Mouse (Mus musculus): Measurements from ENCODE around the gene Adra1d.

Gene Adra1d

DNA sequence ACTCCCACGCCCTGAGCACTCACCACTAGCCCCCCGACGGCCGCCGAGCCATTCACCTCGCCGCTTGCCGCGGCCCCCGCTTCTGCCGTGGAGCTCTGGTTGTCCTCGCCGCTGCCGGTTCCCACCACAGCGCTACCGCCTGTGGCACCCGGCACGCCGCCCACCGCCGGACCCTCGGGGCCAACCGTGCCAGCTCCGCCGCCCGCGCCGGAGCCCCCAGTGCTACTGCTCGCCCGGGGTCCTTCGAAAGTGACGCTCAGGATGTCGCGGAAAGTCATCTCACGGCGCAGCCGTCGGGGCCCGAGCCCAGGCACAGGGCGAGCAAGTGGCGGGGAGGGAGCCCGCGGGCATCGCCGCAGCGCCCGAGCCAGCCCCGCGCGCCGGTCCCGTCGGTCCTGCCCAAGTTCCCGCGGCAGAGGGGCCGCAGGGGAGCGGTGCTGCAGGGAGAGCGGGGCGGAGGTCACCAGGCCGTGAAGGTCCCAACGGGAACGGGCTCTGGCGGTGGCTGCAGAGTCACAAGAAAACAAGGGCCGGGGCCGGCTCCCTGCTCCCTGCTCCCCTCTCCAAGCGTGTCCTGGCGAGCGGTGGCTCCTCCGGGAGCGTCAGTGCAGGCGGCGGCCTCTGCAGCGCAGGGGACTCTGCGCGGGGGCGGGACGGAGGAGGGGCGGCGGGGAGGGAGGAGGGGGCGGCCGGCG is at the start of gene Adra1d:
Gene Adra1d (minus strand): TSS at position 393 of the 695 bp plus-strand sequence.
- DNase-seq, result no peak

DNA sequence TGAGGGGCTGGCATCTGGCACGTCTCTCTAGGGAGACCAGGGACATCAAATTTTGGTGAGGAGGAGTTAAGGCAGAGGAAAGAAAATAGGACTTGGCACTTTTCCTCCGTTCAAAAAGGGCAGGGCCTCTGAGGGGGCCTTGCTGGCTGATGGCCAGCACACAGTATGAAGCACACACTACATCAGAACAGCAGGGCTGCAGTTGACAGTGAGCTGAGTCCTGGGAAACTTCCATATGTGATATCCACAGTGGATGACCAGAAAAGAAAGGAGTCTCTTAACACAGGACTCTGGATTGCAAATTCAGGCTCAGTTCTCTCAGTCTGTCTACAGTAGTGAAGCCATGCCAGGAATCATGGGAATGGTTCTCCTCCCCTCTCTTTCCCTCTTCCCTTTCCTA is 39.8 kb upstream of the Adra1d start:
- DNase-seq, result no peak

DNA sequence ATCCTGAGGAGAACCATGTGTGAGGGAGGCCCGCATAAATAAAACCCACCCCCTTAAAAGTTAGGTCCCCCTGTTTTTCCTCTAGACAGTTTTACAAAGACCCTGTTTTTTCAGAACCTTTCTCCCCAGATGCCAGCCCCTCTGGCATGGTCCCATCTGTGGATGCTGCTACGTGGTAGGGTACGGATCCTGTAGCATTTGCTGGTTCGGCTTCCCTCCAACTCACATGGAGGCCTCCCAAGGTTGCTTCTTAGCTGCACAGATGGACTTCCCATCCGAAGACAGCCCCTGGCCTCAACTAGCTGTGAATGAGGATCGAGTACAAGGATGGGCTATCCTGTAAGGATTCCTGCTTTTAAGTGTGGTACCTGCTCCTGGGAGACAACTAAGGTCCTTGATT is 32.8 kb upstream of the Adra1d start:
- DNase-seq, result no peak

DNA sequence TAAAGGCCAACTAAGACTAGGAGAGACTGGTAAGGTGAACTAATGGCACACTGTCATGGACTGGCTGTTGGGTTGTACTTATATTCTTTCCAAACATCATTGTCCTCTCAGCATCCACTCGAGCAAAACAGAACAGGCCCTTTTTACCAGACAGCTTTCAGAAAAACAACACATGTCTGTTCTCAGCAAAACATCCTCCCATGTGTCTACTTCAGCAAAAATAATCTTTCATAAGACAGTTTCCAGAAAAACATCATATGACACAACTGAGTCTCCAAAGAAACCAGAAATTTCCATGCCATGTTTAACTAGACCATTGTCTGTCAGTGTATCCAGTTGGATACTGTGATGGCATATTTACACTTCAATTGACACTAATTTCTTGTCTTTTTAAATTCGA is 25.4 kb upstream of the Adra1d start:
- no peak for DNase-seq

DNA sequence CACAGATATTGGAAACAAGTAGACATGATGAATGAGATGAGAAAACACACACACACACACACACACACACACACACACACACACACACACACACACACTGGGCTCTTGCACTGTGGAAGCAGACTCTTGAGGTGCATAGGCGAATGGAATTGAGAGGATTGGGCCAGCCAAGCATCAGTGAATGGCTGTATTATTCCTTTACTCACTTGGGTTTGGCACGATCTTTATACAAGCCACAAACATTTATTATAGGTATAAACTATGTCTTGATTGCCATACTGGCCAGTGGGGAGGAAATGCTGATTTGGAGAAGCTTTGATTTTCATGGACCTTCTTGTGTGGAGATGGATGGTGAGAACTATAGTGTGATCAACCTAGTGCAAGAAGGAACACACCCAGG is 19.4 kb upstream of the Adra1d start:
- DNase-seq, result no peak

DNA sequence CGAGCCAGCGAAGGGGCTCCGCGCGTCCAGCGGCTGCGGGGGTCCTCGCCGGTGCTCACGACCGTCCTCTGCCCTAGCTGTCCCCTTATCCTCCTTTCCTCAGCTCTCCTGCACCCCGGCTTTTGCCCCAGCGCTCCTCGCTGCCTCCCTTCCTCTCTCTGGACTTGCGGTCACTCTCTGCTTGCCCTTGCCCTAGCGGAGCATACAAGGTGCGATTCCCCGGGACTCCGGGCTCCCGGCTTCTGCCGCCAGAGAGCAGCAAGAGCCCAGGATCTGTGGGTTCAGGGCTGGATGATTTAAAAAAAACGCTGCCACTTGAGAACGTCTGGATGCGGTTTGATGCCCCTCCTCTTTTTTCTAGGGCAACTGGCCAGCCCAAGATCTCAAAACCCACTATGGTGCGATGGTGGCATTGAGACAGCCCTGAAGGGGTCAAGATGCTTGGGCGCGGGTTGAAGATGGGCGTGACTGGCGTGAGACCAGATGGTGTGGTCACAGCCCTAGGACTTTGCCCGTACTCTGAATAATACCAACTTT is 571 bp upstream of the Adra1d start:
- peak in 1 of 2 experiments; percentile 39 for DNase-seq

DNA sequence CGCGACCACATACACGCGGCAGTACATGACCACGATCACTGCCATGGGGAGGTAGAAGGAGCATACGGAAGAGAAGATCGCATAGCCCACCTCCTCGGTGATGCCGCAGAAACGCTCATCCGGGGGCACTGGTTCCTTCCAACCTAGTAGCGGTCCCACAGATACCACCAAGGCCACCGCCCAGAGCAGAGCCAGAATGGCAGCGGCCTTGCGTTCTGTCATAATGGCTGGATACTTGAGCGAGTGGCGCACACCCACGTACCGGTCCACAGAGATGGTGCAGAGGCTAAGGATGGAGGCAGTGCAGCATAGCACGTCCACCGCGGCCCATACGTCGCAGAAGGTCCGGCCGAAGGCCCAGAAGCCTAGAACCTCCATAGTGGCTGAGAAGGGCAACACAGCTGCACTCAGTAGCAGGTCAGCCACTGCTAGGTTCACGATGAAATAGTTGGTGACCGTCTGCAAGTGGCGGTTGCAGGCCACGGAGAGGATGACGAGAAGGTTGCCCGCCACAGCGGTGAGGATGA is 676 bp downstream of the Adra1d start:
- DNase-seq, result no peak

DNA sequence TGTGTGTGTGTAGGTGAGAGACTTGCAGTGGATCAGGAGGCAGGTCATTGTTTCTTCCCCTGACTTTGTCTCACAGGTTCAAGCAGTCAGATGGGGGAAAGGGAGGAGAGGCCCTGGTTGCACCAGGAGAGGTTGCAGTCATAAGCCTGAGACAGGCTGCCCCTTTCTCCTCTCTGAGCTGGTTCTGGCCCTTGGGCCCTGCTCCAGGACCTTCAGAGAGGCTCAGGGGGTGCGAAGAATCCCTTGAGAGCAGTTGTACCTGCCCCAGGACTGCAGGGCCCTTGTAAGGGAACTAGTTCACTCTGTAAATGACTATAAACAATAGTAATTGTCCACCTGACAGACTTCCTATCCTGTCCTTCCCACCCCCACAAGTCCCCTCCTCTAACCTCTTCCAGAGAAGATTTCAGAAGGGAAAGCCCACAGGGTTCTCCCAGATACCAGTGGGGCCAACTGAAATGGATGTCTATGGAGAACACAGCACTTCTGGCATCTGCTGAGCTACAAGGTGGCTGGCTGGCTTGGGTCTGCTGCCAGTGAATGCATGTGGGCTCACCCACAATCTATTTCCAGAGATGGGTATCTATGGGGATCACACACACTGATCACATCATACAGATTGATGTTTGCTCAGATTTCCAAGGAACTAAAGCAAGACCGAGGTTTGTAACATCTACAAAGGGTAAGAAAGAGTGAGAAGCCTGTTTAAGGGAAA is 1.7 kb downstream of the Adra1d start:
- DNase-seq, result no peak

DNA sequence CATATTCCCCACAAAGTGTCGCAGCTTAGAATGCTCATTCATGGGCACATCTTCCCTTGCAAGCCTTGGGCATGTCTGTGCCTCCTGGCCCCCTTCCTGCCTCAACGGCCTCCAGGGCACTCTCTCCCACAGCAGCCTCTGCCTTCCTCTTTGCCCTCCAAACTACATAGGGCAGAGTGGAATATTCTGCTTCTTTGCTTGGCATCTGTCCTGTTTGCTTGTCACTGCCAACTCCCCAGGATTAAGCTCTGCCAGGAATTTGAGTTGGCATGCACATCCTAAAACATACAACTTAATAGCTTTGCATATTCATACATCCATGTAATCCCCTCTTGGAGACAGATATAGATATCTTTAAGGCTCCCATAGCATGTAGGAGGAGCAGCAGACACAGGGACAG is 4.2 kb downstream of the Adra1d start:
- no peak for DNase-seq

DNA sequence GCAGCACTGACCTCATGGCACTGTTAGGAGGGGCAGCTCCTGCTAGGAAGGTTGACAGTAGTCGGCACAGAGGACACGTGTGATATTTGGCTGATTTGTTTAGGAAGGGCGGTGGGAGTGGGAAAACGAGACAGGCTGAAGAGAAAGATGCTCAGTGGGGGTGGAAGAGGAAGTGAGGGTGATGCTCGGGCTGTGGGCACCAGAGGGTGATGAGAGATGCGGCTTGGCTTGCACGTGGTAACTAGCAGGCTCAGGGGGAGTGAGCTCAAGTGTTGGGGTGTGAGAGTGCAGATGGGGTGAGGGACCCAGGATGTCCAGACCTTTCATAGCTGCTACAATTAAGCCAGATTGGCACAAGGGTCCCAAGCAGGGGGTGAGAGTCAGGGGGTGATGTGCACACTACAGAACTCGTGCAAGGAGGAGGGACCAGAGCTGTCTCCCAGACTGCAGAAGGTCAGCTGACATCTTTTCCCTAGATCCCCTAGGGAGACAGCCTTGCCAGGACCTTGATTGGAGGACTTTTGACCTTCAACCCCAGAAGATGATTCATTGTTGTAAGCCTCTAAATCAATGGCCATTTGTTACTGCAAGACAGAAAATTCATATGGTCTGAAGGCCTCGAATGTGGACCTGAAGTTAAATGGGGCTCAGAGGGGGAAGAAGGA is 9.2 kb downstream of the Adra1d start:
- no peak for DNase-seq

DNA sequence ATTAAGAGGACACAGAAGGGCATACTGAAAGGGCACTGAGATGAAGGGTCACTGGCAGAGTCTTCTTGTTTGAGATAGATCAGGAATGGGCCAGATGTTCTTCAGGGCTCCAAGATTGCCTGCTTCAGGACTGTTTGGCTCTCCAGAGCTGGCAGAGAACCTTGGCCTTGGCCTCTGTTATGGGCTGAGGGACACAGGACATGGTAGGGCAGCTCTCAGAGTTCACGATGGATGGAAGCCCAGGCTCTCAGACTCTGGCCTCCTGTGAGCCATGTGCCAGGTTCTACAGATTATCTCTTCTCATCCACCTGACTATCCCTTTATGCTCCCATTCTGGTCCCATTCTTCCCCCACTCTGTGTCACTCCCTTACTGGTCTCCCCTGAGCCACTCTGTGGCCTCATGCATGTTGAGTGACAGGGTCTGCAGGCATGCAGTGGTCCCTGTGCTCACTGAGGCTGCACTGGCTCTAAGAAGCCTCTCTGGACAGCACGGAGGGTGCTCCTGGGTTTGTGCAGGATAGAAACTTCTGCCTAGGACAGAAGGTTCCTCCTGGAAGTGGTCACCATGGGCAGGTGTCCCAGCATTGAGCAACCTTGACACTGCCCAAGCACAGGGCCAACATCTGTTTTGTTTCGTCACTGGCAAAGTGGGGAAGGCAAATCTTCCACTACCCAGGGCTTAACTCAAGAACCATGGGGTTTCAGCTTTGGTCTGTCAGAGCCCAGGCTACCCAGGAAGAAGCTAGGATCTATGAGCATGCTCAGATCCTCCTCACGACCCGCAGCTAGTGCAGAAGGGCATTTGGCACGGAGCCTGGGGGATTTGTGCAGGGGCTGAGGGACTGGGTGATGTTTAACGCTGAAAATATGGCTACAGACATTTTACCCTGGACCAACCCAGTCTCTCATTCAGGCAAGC is 10.1 kb downstream of the Adra1d start:
- no peak for DNase-seq

DNA sequence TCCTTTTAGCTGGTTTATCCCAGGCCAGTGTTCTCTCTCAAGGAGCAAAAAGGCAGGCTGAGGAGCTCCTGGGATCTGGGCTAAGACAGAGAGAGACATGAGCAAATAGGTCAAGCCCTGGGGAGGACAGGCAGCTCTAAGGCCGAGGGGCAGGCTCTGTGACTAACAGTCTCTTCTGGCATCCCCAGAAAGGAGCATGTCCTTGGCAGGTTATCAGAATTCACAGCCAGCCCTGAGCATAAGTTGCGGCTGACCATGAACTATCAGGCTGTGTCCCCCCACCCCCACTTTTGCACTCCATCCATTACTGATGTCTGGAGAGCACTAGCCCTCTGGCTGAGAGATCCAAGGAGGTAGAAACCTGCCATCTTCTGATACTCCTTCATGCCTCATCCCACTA is 11.2 kb downstream of the Adra1d start:
- no peak for DNase-seq

DNA sequence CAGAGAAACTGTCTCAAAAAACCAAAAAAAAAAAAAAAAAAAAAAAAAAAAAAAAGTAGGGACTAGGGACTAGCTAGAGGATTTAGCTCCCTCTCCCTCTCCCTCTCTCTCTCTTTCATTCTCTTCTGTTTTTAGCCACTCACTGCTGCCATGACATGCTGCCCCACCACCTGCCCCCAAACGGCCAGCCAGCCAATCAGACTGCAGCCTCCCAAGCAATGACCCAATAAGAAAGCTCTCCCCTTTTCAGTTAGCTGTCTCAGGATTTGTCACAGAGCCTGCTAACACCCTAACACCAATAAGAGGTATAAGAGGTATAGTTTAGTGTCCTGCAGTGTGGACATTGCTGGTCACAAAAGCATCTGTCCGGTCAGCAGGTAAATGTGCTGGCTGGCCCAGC is 11.6 kb downstream of the Adra1d start:
- no peak for DNase-seq

DNA sequence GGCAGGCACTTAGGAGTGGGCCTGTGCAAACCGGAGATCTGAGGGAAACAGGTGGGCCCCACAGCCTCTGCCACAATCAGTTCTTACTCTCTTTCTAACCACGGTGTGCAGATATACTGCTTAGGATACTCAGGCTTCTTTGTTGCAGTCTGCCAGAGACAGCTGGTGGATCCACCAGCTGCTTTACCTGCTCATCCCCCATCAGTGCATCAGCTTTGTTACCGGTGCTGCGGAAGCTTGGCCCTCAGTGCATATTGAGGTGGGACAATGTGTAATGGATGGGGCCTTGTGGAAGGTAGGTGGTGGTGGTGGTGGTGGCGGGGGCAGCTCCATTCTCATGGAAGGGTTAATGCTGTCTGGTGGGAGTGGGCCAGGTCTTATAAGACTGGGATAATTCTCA is 13.0 kb downstream of the Adra1d start:
- no peak for DNase-seq

DNA sequence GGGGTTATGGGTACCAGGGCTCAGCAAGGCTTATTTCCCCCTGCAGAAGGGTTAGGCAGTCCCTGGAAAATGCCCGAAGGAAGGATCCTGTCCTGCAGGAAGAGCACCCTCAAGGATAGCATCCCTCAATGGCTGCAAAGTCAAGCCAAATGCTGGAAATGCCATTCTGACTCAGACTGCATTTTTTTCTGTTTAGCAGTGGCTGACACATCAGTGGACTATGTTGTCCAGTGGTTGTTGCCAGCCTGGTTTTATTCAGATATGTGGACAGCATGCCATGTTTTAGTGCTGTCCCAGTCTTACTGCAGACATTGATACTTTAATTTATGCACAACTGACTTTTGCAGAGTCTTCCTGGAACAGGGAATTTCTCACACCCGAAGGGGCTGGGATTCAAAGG is 13.8 kb downstream of the Adra1d start:
- no peak for DNase-seq

DNA sequence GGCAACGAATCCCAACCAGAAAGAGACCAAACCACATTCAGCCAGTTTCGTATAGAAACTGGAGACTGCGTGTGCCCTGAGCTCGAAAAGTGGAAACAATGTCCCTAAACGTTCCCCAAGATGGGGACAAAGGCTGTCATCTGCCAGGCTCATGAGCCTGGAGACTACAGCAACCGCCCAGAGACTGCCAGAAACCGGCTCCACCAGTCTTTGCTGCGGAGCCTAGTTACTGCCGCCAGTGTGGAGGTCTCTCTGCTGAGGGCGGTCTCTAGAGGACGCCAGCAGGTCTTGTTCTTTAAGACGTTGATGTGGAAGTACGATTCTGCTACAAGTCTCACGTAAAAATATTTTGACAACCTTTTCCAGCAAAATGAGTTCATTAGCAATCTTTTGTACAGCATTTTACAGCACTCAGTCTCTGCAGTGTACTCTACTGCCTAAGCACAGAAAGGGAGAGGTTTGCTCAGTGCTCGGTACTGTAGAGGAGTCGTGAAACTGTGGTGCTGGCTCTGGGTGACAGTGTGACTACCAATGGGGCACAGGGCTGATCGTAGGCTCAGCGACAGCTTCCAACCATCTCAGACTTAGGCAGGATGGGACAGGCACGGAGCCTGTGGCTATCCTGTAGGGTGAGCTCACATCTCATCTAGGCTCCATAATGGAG is 15.2 kb downstream of the Adra1d start:
- DNase-seq, result no peak

DNA sequence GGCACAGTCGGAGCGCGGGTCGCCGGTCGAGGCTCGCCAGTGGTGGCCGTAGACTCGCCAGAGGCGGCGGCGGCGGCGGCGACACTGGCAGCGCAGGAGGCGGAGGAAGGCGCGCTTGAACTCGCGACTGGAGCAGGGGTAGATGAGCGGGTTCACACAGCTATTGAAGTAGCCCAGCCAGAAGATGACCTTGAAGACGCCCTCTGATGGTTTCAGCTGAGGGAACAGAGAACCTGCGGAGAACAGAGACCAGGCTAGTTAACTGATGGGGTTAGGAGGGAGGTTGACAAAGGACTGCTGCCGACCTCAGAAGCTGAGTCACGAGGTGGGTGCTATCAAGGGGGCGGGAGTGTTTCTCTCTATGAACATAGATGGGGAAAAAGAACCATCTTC is 15.8 kb downstream of the Adra1d start:
- DNase-seq, result no peak

DNA sequence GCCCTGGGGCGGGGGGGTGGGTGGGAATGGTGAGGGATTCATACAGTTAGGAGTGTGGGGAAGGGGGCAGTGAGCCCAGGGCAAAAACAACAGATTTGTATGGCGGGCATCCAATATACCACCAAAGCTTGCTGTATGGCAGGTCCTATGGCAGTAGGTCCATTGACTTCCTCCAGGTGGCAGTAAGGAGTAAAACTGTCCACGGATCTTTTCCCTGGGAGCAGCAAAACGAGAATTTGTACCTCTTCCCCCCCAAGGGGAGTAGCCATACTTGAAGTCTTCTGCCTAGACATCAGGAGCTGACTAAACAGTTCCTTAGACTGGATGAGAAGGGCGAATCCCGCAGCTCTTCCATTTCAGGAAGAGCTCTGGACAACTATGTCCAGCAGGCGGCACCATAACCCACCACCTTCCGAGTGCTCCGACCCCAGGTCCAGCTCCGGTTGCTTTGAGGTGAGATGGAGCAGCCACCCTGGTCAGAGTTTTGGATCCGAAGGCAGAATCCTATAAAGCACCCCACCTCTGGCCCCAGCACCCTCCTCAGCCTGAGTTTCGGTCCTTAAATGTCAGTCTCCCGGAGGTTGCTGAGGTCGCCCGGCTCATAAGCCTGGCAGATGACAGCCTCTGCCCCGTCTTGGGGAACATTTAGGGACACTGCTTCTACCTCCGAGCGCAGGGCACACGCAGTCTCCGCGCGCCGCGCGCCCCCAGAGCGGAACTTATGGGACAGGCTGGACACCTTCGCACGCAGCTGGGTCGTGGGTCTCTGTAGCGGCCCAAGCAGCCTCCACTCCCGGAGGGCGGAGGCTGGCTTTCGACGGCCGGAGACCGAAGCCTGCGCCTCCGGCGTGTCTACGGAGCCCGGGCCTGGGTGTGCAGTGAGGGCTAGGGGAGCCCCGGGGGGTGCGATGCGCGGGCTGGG is 16.4 kb downstream of the Adra1d start:
- peak; percentile 49 to 52 for DNase-seq

DNA sequence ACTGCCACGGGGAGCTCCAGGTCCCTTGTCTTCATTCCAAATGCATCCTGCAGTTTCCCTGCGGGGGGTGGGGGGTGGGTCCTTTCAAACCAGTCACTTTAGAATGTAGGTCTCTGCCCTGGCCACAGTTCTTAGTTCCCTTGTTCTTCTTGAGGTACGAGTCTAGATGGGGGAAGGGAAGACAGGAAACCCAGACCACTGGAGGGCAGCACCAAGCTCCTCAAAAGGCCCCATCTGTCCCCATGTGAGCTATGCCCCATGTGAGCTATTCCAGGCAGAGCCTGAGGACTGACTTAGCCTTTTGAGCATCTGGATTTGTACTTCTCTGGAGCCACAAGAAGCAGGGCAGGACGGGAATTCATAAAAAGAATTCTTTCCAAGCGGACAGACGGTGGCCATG is 19.6 kb downstream of the Adra1d start:
- DNase-seq, result no peak

DNA sequence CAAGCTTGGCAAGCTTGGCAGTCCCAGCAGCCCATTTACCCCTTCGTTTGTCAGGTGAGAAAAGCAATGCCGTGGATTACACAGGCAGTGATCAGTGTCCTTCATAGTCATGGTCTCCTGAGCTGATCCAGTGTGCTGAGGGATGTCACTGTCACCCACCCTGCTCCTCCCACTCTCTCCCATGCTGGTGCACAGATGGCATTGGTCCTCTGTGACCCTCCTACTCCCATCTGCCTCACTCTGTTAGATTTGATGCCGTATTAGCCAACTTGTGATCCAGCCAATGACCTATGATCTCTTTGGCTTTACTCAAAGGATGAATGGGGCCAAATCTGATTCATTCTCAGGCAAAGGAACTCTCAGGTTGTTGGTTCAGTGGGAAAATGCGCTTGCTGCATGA is 20.4 kb downstream of the Adra1d start:
- DNase-seq, result peak; percentile 45 to 50

DNA sequence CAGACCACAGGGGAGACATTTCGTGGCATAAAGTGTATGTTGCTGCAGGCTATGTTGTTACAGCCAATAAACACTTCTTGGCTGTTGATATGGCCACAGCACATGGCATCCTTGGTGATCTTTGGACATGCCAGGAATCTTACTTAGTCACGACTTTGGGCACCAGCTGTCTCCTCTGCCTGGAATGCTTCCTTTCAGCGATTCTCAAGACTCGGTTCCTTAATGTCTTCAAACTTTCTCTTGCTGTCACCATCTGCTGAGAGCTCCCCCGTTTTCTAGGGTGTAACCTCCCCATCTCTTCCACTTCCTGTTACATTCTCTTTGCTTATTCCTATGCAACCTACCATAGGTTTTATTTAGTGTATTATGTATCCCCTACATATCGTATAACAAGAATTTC is 22.3 kb downstream of the Adra1d start:
- DNase-seq, result no peak
